In the genomic region with DNA sequence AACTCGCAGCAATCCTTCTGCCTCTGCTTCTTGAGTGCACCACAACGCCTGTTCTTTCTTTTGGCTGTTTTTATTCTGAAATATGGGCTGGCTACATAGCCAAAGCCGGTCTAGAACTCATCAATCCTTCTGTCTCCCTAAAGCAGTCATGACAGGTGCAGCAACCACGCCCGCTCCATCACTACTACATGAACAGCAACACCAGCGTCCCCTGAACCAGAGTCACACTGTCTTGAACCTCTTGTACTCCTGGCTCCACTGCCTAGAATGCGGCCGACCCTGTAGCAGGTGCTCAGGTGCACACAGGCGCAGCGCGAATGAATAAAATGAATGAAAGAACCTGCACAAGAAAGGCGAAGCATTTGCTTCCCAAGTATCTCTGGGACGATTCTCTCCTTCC, we compare ENCODE assay signal across 8 mouse cellular contexts. TPM values are rescaled to one million over a fixed set of nuclear protein-coding genes. Genes with fewer than 3 reads are reported as not detected.
DNase-seq lines count a peak whose midpoint lies in the region; ATAC-seq and TF ChIP-seq lines count a peak whose summit lies in the region.

No protein-coding gene starts in this region.

- peaks cover 51% of the 10 kb centered on the region for H3K36me3 ChIP-seq in heart, embryonic 12.5 days
- peaks cover 29 to 57% of the 10 kb centered on the region in 2 experiments for H3K36me3 ChIP-seq in CH12.LX (replicated peaks in 1 of 2; ENCODE audit: control insufficient read depth in 1 of 2, insufficient read depth in 1 of 2, low read length in 1 of 2)
- peaks cover 11% of the 10 kb centered on the region; the same call in 1 of the 2 replicates for H3K36me3 ChIP-seq in forebrain, embryonic 11.5 days (ENCODE audit: control insufficient read depth, insufficient read depth, low read length)
- peaks cover 23% of the 10 kb centered on the region for H3K36me3 ChIP-seq in liver, embryonic 14.5 days (replicated peaks; ENCODE audit: control insufficient read depth, insufficient read depth, low read depth)

- TF ChIP-seq CTCF in CH12.LX (conservative IDR thresholded peaks at IDR 0.05 in 1 of 2, IDR thresholded peaks at IDR 0.05 in 1 of 2; ENCODE audit: low read depth in 2 of 2, low read length in 2 of 2) = no peak
- no peak for TF ChIP-seq CTCF in liver, embryonic 14.5 days (IDR thresholded peaks at IDR 0.05; ENCODE audit: low read depth)

- TF ChIP-seq POLR2A in CH12.LX (IDR thresholded peaks at IDR 0.05; ENCODE audit: low read depth, low read length) = no peak

- DNase-seq in heart, adult 11 months = no peak
- DNase-seq in CH12.LX (ENCODE audit: extremely low read depth) = no peak
- DNase-seq in forebrain, embryonic 11.5 days (ENCODE audit: low spot score) = no peak
- DNase-seq in liver, embryonic 14.5 days (ENCODE audit: low read depth in 3 of 3, low spot score in 3 of 3) = no peak
- no peak for DNase-seq in ovary, postnatal 10 days (ENCODE audit: low spot score)
- no peak for DNase-seq in embryo, embryonic 11 days

- H3K9me3 ChIP-seq in heart, embryonic 12.5 days (replicated peaks) = no peaks in the 10 kb centered on the region
- no peaks in the 10 kb centered on the region for H3K9me3 ChIP-seq in CH12.LX (replicated peaks; ENCODE audit: low read length)
- no peaks in the 10 kb centered on the region for H3K9me3 ChIP-seq in forebrain, embryonic 11.5 days (ENCODE audit: control insufficient read depth, low read length)
- H3K9me3 ChIP-seq in liver, embryonic 14.5 days (ENCODE audit: control insufficient read depth, low read length) = no peaks in the 10 kb centered on the region

- no peak overlapping the region for H3K27ac ChIP-seq in heart, embryonic 12.5 days (ENCODE audit: poor library complexity, severe bottlenecking)
- no peak overlapping the region for H3K27ac ChIP-seq in CH12.LX (ENCODE audit: insufficient read depth, low read depth)
- no peak overlapping the region; the same call in 1 of the 2 replicates for H3K27ac ChIP-seq in forebrain, embryonic 11.5 days (ENCODE audit: low read depth, low read length)
- peak overlapping the region; percentile 75 for H3K27ac ChIP-seq in liver, embryonic 14.5 days

- H3K4me2 ChIP-seq in heart, embryonic 12.5 days = peak overlapping the region; percentile 91
- peak overlapping the region; percentile 87 for H3K4me2 ChIP-seq in CH12.LX (ENCODE audit: insufficient read depth, low read depth, poor library complexity, severe bottlenecking)
- H3K4me2 ChIP-seq in forebrain, embryonic 11.5 days (ENCODE audit: low read depth, low read length, severe bottlenecking) = peak overlapping the region; percentile 98
- H3K4me2 ChIP-seq in liver, embryonic 14.5 days (ENCODE audit: low read depth) = peak overlapping the region; percentile 94

- in situ Hi-C loops in CH12.LX (cut with MboI; ENCODE audit: low pct_ligation_motif_present, low pct_unique_long_range_greater_than_20kb, low sequenced_read_pairs) = no loop called here

- H3K79me2 ChIP-seq in CH12.LX (replicated peaks; ENCODE audit: control insufficient read depth, extremely low read depth, insufficient read depth, poor library complexity, severe bottlenecking) = peaks cover 6% of the 10 kb centered on the region

- TF ChIP-seq RAD21 in CH12.LX (IDR thresholded peaks at IDR 0.05; ENCODE audit: low read depth, low read length) = no peak

- peaks cover 31% of the 10 kb centered on the region for H3K4me1 ChIP-seq in heart, embryonic 12.5 days (replicated peaks)
- H3K4me1 ChIP-seq in CH12.LX (ENCODE audit: control insufficient read depth in 1 of 2, insufficient read depth in 2 of 2) = peaks cover 3 to 32% of the 10 kb centered on the region in 2 experiments
- peaks cover 10% of the 10 kb centered on the region for H3K4me1 ChIP-seq in forebrain, embryonic 11.5 days (replicated peaks; ENCODE audit: control insufficient read depth, insufficient read depth, low read length)
- peaks cover 11 to 26% of the 10 kb centered on the region in 2 experiments for H3K4me1 ChIP-seq in liver, embryonic 14.5 days (replicated peaks; ENCODE audit: control insufficient read depth in 2 of 2, insufficient read depth in 2 of 2, low read length in 1 of 2)

- no peak for TF ChIP-seq EP300 in CH12.LX (IDR thresholded peaks at IDR 0.05; ENCODE audit: low read length)
- TF ChIP-seq EP300 in liver, embryonic 14.5 days (IDR thresholded peaks at IDR 0.05; ENCODE audit: low read depth) = no peak

- ATAC-seq in heart, embryonic 12.5 days (ENCODE audit: insufficient number of reproducible peaks, low FRiP score) = no peak
- ATAC-seq in forebrain, embryonic 11.5 days (replicated peaks; ENCODE audit: low FRiP score) = peak; percentile 35
- ATAC-seq in liver, embryonic 14.5 days (ENCODE audit: insufficient read depth) = no peak
- no peak for ATAC-seq in monocyte, adult 5-6 weeks (replicated peaks; ENCODE audit: insufficient number of reproducible peaks, low FRiP score, low TSS enrichment, poor library complexity, severe bottlenecking)

- dilution Hi-C loops in CH12.LX (cut with MboI; ENCODE audit: extremely low pct_ligation_motif_present, extremely low pct_unique_long_range_greater_than_20kb, low sequenced_read_pairs) = no loop called here

- H3K27me3 ChIP-seq in heart, embryonic 12.5 days (replicated peaks) = no peaks in the 10 kb centered on the region
- no peaks in the 10 kb centered on the region for H3K27me3 ChIP-seq in CH12.LX (replicated peaks)
- H3K27me3 ChIP-seq in forebrain, embryonic 11.5 days (ENCODE audit: control insufficient read depth, insufficient read depth, low read length) = no peaks in the 10 kb centered on the region
- H3K27me3 ChIP-seq in liver, embryonic 14.5 days (ENCODE audit: control insufficient read depth, insufficient read depth, low read length) = no peaks in the 10 kb centered on the region

- WGBS in heart, embryonic 12.5 days = 5% methylated on average over 13 of the region's 13 CpGs
- 7% methylated on average over 13 of the region's 13 CpGs for WGBS in forebrain, embryonic 11.5 days
- WGBS in liver, embryonic 14.5 days (ENCODE audit: insufficient replicate concordance) = 5% methylated on average over 13 of the region's 13 CpGs

- H3K4me3 ChIP-seq in heart, embryonic 12.5 days = peak overlapping the region; percentile 82
- H3K4me3 ChIP-seq in CH12.LX (replicated peaks in 1 of 3; ENCODE audit: low read depth in 2 of 3, low read length in 2 of 3, poor library complexity in 1 of 3) = peak overlapping the region; percentile 68 to 77 (median 72)
- peak overlapping the region; percentile 67 for H3K4me3 ChIP-seq in forebrain, embryonic 11.5 days (ENCODE audit: low read depth, low read length)
- H3K4me3 ChIP-seq in liver, embryonic 14.5 days (ENCODE audit: insufficient read depth in 1 of 2, low read depth in 2 of 2, low read length in 2 of 2) = peak overlapping the region; percentile 71 to 86

- peak overlapping the region; percentile 85 for H3K9ac ChIP-seq in heart, embryonic 12.5 days
- peak overlapping the region; percentile 69 for H3K9ac ChIP-seq in CH12.LX (ENCODE audit: insufficient read depth, low read depth)
- H3K9ac ChIP-seq in forebrain, embryonic 11.5 days (ENCODE audit: low read length) = peak overlapping the region; percentile 80
- peak overlapping the region; percentile 70 for H3K9ac ChIP-seq in liver, embryonic 14.5 days (replicated peaks)

TF ChIP-seq in CH12.LX, 34 proteins besides CTCF, POLR2A, EP300 and RAD21 (continues in another document):
- TF ChIP-seq MAZ (IDR thresholded peaks at IDR 0.05; ENCODE audit: low read depth, low read length) (no peak), MYC (IDR thresholded peaks at IDR 0.05; ENCODE audit: low read depth, low read length) (no peak), MEF2A (IDR thresholded peaks at IDR 0.05; ENCODE audit: borderline replicate concordance, low read depth, low read length) (no peak), POLR2AphosphoS2 (IDR thresholded peaks at IDR 0.05; ENCODE audit: low read depth, low read length) (no peak)

RNA-seq across cellular contexts. Expression of a gene that starts 0.4 kb away (rescaled TPM):
- 33.8 and 36.0 TPM in 2 replicates for polyA plus RNA-seq in heart, embryonic 12.5 days (2016; fragmentation: Nextera tagmentation; extraction: Ambion mirVana)
- total RNA-seq in CH12.LX (2012; rRNA removed) = 22.4 and 23.6 TPM in 2 replicates
- 9.4 and 10.0 TPM in 2 replicates for total RNA-seq in CH12.LX (2014; rRNA removed)
- 20.1 and 21.4 TPM in 2 replicates for polyA plus RNA-seq in CH12.LX (2012; ENCODE audit: insufficient read length, low read depth)
- 60.4 and 74.7 TPM in 2 replicates for polyA plus RNA-seq in forebrain, embryonic 11.5 days (2014; fragmentation: Nextera tagmentation; extraction: Ambion mirVana)
- polyA plus RNA-seq in liver, embryonic 14.5 days (2012; rRNA removed) = 14.1 and 17.3 TPM in 2 replicates
- polyA plus RNA-seq in liver, embryonic 14.5 days (2014; fragmentation: Nextera tagmentation; extraction: Ambion mirVana) = 7.5 and 9.9 TPM in 2 replicates
- 14.0 to 47.5 TPM (median 21.6 TPM) in 3 replicates for total RNA-seq in monocyte, adult 5-6 weeks (2017)

RNA-seq across cellular contexts. Expression of a gene that starts 0.7 kb away (rescaled TPM):
- polyA plus RNA-seq in heart, embryonic 12.5 days (2016; fragmentation: Nextera tagmentation; extraction: Ambion mirVana) = 22.6 and 23.4 TPM in 2 replicates
- total RNA-seq in CH12.LX (2012; rRNA removed) = 31.1 and 39.2 TPM in 2 replicates
- total RNA-seq in CH12.LX (2014; rRNA removed) = 21.6 and 23.7 TPM in 2 replicates
- polyA plus RNA-seq in CH12.LX (2012; ENCODE audit: insufficient read length, low read depth) = 20.0 and 20.7 TPM in 2 replicates
- 31.2 and 35.7 TPM in 2 replicates for polyA plus RNA-seq in forebrain, embryonic 11.5 days (2014; fragmentation: Nextera tagmentation; extraction: Ambion mirVana)
- 12.4 and 13.5 TPM in 2 replicates for polyA plus RNA-seq in liver, embryonic 14.5 days (2012; rRNA removed)
- 10.5 and 12.0 TPM in 2 replicates for polyA plus RNA-seq in liver, embryonic 14.5 days (2014; fragmentation: Nextera tagmentation; extraction: Ambion mirVana)
- 1.7 to 8.4 TPM (median 2.9 TPM) in 3 replicates for total RNA-seq in monocyte, adult 5-6 weeks (2017)

RNA-seq across cellular contexts. Expression of a gene that starts 21.5 kb away (rescaled TPM):
- 8.5 and 9.7 TPM in 2 replicates for polyA plus RNA-seq in heart, embryonic 12.5 days (2016; fragmentation: Nextera tagmentation; extraction: Ambion mirVana)
- 2.5 and 3.0 TPM in 2 replicates for total RNA-seq in CH12.LX (2012; rRNA removed)
- 0.63 and 0.80 TPM in 2 replicates for total RNA-seq in CH12.LX (2014; rRNA removed)
- 2.9 and 3.4 TPM in 2 replicates for polyA plus RNA-seq in CH12.LX (2012; ENCODE audit: insufficient read length, low read depth)
- 1.9 and 2.5 TPM in 2 replicates for polyA plus RNA-seq in forebrain, embryonic 11.5 days (2014; fragmentation: Nextera tagmentation; extraction: Ambion mirVana)
- polyA plus RNA-seq in liver, embryonic 14.5 days (2012; rRNA removed) = 14.7 and 16.1 TPM in 2 replicates
- 3.3 and 4.5 TPM in 2 replicates for polyA plus RNA-seq in liver, embryonic 14.5 days (2014; fragmentation: Nextera tagmentation; extraction: Ambion mirVana)
- 0.32 to 1.4 TPM in 2 of 3 replicates, not detected in the other for total RNA-seq in monocyte, adult 5-6 weeks (2017)

RNA-seq across cellular contexts. Expression of a gene that starts 49.0 kb away (rescaled TPM):
- 46.0 and 48.4 TPM in 2 replicates for polyA plus RNA-seq in heart, embryonic 12.5 days (2016; fragmentation: Nextera tagmentation; extraction: Ambion mirVana)
- 12.5 and 14.0 TPM in 2 replicates for total RNA-seq in CH12.LX (2012; rRNA removed)
- 7.5 and 9.0 TPM in 2 replicates for total RNA-seq in CH12.LX (2014; rRNA removed)
- polyA plus RNA-seq in CH12.LX (2012; ENCODE audit: insufficient read length, low read depth) = 11.8 TPM in 2 replicates
- polyA plus RNA-seq in forebrain, embryonic 11.5 days (2014; fragmentation: Nextera tagmentation; extraction: Ambion mirVana) = 87.6 and 91.4 TPM in 2 replicates
- 5.5 and 6.5 TPM in 2 replicates for polyA plus RNA-seq in liver, embryonic 14.5 days (2012; rRNA removed)
- 3.9 and 4.2 TPM in 2 replicates for polyA plus RNA-seq in liver, embryonic 14.5 days (2014; fragmentation: Nextera tagmentation; extraction: Ambion mirVana)
- 2.0 to 3.7 TPM (median 3.4 TPM) in 3 replicates for total RNA-seq in monocyte, adult 5-6 weeks (2017)
